Mouse (Mus musculus): Measurements from ENCODE around the gene Wipf3.

Gene Wipf3

GRCm38 (mm10) chr6:54537053-54537452, 107.7 kb downstream of the Wipf3 start:
- DNase-seq = no peak

DNA sequence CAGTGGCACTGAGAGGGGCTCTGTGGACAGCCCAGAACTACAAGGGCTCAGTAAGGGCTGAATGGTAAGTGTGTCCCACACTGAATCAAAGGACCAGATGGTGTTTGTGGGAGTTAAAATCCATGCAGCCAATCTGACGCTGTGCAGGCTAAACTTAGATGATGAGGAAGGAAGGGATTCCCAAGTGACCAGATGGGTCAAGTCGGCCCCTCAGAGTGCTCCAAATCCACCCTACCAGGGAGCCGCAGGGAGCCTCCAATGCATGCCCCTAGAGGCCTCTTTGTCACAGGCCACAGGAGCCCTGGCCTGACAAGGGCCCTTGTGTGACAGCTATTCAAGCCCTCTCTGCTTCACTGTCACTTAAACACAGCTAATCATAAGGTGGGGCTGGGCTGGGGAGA, 109.4 kb downstream of the Wipf3 start:
- no peak for DNase-seq

DNA sequence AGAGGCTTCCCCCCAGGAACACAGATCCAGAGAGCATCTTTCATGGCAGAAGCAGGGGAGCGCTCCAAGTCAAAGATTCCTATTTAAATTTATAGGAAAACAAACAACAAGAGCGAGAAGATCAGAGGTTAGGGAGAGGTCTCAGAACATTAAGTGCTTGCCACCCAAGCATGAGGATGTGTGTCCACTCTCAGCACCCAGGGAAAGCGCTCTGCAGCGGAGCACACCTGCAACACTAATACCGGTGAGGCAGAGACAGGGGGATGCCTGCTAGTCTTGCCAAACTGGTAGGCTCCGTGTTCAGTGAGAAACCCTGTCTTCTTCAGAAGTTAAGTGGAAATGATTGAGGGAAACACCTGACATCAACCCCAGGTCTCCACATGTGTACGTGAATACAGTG, 110.0 kb downstream of the Wipf3 start:
- no peak for DNase-seq

DNA sequence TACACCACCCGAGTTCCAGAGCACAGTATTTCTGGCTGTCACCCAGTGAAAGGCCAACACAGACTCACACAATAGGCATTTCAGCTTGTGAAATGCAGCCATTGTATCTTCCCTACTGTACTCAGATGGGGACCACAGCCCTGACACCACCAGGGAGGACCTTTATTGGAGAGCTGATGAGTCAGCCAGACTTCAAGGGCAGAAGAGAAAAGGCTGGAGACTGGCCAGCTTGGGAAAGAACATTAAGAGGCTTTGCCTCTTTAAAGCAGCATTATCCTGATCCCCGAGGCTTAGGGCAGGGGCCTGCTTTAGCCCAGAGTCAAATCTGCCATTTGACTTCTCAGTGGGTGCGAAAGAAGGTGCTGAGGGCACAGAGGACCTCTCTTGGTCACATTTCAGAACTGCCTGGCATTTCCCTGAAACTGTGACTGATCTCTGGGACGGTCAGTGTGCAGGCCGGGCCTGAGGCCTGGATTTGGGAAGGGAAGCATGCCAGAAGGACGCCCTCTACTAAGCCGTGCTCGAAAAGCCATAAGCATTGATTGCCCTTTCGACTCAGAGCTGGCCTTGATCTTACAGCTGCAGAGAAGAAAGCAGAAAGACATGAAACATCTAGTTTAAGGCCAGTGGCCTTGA, 111.0 kb downstream of the Wipf3 start:
- DNase-seq = no peak

- no peak for DNase-seq
Observed at GRCm38 (mm10) chr6:54542836-54543235, 113.4 kb downstream of the Wipf3 start.

- no peak for DNase-seq
Observed at GRCm38 (mm10) chr6:54543646-54544045, 114.2 kb downstream of the Wipf3 start.

DNA sequence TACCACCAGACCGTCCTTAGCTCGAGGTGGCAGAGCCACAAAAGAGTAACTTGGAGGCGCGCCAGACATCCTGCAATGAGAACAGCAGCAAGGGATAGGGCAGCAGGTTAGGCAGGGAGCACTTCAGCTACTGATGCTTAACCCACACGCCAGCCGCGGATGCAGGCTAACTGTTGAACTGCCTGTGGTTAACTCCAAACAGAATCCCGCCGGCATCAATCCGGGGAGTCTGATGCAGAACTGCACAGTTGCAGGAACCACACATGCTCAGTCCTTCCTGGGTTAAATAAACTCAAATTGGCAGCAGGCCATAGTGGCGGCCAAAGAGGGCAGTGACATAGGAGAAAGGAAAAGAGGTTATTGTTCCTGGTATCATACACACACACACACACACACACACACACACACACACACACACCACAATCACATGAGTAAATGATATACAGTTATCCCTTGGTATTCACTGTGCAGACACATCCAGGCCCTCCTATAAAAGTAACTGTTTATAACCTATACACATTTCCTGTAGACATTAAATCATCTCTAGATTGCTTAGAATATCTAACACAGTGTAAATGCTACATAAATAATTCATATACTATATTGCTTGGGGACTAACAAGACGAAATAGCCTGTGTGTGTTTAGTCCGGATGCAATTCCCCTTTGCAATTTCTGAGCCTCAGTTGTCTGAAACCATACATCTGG, 119.1 kb downstream of the Wipf3 start:
- no peak for DNase-seq

DNA sequence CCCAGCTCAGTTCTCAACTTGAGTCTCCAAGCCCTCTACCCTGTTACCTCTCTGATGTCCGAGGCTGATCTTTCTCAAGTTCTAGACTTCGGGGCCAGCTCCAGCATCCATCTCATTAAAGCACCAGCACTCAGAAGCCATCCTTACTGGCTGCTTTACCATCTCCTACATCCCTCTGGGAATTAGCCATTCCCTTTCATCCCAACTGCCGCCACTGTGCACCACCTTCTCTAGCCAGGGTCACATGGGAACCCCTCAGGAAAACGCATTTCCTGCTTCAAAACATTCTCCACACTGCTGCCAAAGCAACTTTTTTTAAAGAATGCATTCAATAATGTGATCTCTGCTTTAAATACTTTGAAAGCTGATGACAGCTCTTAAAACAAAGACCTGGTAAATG, 119.9 kb downstream of the Wipf3 start:
- DNase-seq = no peak

- no peak for DNase-seq
Observed at GRCm38 (mm10) chr6:54550801-54551323, 121.5 kb downstream of the Wipf3 start.

- DNase-seq = no peak
Observed at GRCm38 (mm10) chr6:54552721-54553413, 123.5 kb downstream of the Wipf3 start.

Data from B cell, adult 2 months (primary cell).